Mouse (Mus musculus) spleen, adult 2 months (tissue): ENCODE results near the gene BC024978.

Experiments used
- CTCF ChIP-seq: fragments of 200-500 bp; IDR thresholded peaks from 2 replicates; pipeline ENCODE4 v1.5.1; 2011; ENCODE audit warnings: mild to moderate bottlenecking, inconsistent platforms; ENCODE audit not compliant: insufficient read depth, insufficient read length, insufficient replicate concordance; ENCODE audit errors: extremely low read depth
- POLR2A ChIP-seq: fragments of 200-500 bp; IDR thresholded peaks from 2 replicates; pipeline ENCODE4 v1.6.1; 2011; ENCODE audit warnings: low read depth, low read length, inconsistent platforms

GRCm38 (mm10) chr7:27179217-27179918 is 16.2 kb upstream of the BC024978 start:
- TF ChIP-seq POLR2A (no peak), CTCF (no peak)
